Mouse (Mus musculus) limb, embryonic 14.5 days (tissue): ENCODE data around the gene Pik3c2g. TPM values are rescaled to one million over a fixed set of nuclear protein-coding genes. Genes with fewer than 3 reads are reported as not detected.

Experiments
- ATAC-seq: fragments of 200-750 bp; cut with Nextera tagmentation; 2 replicates; pipeline ENCODE4 v1.8.0; 2017; ENCODE audit warnings: low read depth, moderate number of reproducible peaks, moderate TSS enrichment; ENCODE audit not compliant: low FRiP score
- DNase-seq: peaks from one replicate; pipeline ENCODE4 v3.0.0-alpha.2; 2015; ENCODE audit warnings: low spot score
- H3K27ac ChIP-seq: fragments of 300-500 bp; sonication (generic); replicated peaks from 2 replicates; pipeline ENCODE4 v1.5.1; 2014; ENCODE audit warnings: low read depth, mild to moderate bottlenecking, low read length, moderate library complexity, mixed read lengths
- H3K27me3 ChIP-seq: fragments of 300-500 bp; sonication (generic); 2 replicates; pipeline ENCODE4 v1.6.1; 2014; ENCODE audit warnings: low read length, mixed read lengths; ENCODE audit not compliant: control insufficient read depth, insufficient read depth
- H3K36me3 ChIP-seq: fragments of 300-500 bp; sonication (generic); 2 replicates; pipeline ENCODE4 v1.6.1; 2014; ENCODE audit warnings: mild to moderate bottlenecking, low read length, moderate library complexity, mixed read lengths; ENCODE audit not compliant: control insufficient read depth, insufficient read depth
- H3K4me1 ChIP-seq: fragments of 300-500 bp; sonication (generic); 2 replicates; pipeline ENCODE4 v1.6.1; 2014; ENCODE audit warnings: antibody characterized with exemption, low read length, mixed read lengths; ENCODE audit not compliant: control insufficient read depth, insufficient read depth
- H3K4me2 ChIP-seq: fragments of 300-500 bp; sonication (generic); replicated peaks from 2 replicates; pipeline ENCODE4 v1.6.1; 2014; ENCODE audit warnings: low read depth, mild to moderate bottlenecking, low read length, moderate library complexity; ENCODE audit not compliant: severe bottlenecking
- H3K4me3 ChIP-seq: fragments of 300-500 bp; sonication (generic); replicated peaks from 2 replicates; pipeline ENCODE4 v1.5.1; 2014; ENCODE audit warnings: low read length
- H3K9ac ChIP-seq: fragments of 300-500 bp; sonication (generic); 2 replicates; pipeline ENCODE4 v1.6.1; 2014; ENCODE audit warnings: mild to moderate bottlenecking, low read depth, low read length, moderate library complexity; ENCODE audit not compliant: severe bottlenecking
- H3K9me3 ChIP-seq: fragments of 300-500 bp; sonication (generic); 2 replicates; pipeline ENCODE4 v1.6.1; 2016; ENCODE audit warnings: low read length; ENCODE audit not compliant: control insufficient read depth
- POLR2A ChIP-seq: fragments of 200-500 bp; IDR thresholded peaks from 2 replicates; pipeline ENCODE4 v1.8.0; 2012; ENCODE audit warnings: inconsistent platforms, mild to moderate bottlenecking, moderate library complexity, borderline replicate concordance; ENCODE audit not compliant: insufficient read depth, insufficient read length; ENCODE audit errors: extremely low read depth
- WGBS: fragments of 180-500 bp; shearing (Covaris S2); extraction: QIAGEN DNeasy Blood & Tissue Kit; methylation state at CpG from one replicate; pipeline ENCODE4 v1.1.7; 2014; 5-methylcytosine and 5-hydroxymethylcytosine counted together
- polyA plus RNA-seq, 2 experiments: library from polyadenylated mRNA; depleted of rRNA in 1 of 2; stranded (reverse) in 1 of 2; unstranded in 1 of 2; fragments of >200 nt; fragmentation: Nextera tagmentation in 1 of 2; extraction: Ambion mirVana in 1 of 2; gene quantifications; 2 replicates each; pipeline versions ENCODE4 v1.2.1 to v1.2.3; 2012 to 2014

The Pik3c2g gene
- polyA plus RNA-seq, 2 experiments = 0.54 to 1.8 TPM

- Histone ChIP-seq H3K4me2 (no peak overlapping the region), H3K36me3 (no peaks in the 10 kb centered on the region), H3K9me3 (no peaks in the 10 kb centered on the region), H3K4me1 (peaks cover 2% of the 10 kb centered on the region; the same call in 1 of the 2 replicates), H3K27me3 (no peaks in the 10 kb centered on the region), H3K4me3 (no peak overlapping the region), H3K9ac (no peak overlapping the region), H3K27ac (no peak overlapping the region)
- ATAC-seq (no peak), DNase-seq (no peak)
- TF ChIP-seq POLR2A = no peak
- 93% methylated on average over 2 of the region's 2 CpGs for WGBS
Observed at GRCm38 (mm10) chr6:139750599-139750998, 163.6 kb downstream of the Pik3c2g start.

- 33% methylated on average over 3 of the region's 3 CpGs for WGBS
- Histone ChIP-seq H3K27ac (no peak overlapping the region), H3K9ac (no peak overlapping the region), H3K36me3 (no peaks in the 10 kb centered on the region), H3K4me2 (no peak overlapping the region), H3K4me1 (peaks cover 2% of the 10 kb centered on the region; the same call in 1 of the 2 replicates), H3K27me3 (no peaks in the 10 kb centered on the region), H3K4me3 (no peak overlapping the region), H3K9me3 (no peaks in the 10 kb centered on the region)
- no peak for TF ChIP-seq POLR2A
- DNase-seq (no peak), ATAC-seq (no peak)
Observed at GRCm38 (mm10) chr6:139751022-139751421, 164.0 kb downstream of the Pik3c2g start.

GRCm38 (mm10) chr6:139757876-139758275 is 170.9 kb downstream of the Pik3c2g start:
- ATAC-seq = no peak
- WGBS = 87% methylated on average over 8 of the region's 8 CpGs
- TF ChIP-seq POLR2A = no peak
- H3K4me1 ChIP-seq = no peaks in the 10 kb centered on the region
- H3K27me3 ChIP-seq = no peaks in the 10 kb centered on the region
- no peaks in the 10 kb centered on the region for H3K36me3 ChIP-seq
- H3K9me3 ChIP-seq = no peaks in the 10 kb centered on the region
- H3K4me2 ChIP-seq = no peak overlapping the region
- no peak overlapping the region for H3K4me3 ChIP-seq
- H3K27ac ChIP-seq = no peak overlapping the region
- DNase-seq = no peak
- no peak overlapping the region for H3K9ac ChIP-seq

GRCm38 (mm10) chr6:139760978-139761377 is 174.0 kb downstream of the Pik3c2g start:
- no peak for TF ChIP-seq POLR2A
- no peak overlapping the region for H3K4me2 ChIP-seq
- DNase-seq = no peak

GRCm38 (mm10) chr6:139764398-139764797 is 177.4 kb downstream of the Pik3c2g start:
- 77% methylated on average over 3 of the region's 3 CpGs for WGBS

More at GRCm38 (mm10) chr6:139760978-139761377, 174.0 kb downstream of the Pik3c2g start:
- no peaks in the 10 kb centered on the region for H3K9me3 ChIP-seq
- no peaks in the 10 kb centered on the region for H3K36me3 ChIP-seq
- no peak overlapping the region for H3K9ac ChIP-seq
- no peaks in the 10 kb centered on the region for H3K27me3 ChIP-seq
- WGBS = 47% methylated on average over 4 of the region's 4 CpGs
- no peak overlapping the region for H3K4me3 ChIP-seq
- H3K27ac ChIP-seq = no peak overlapping the region
- no peak for ATAC-seq
- no peaks in the 10 kb centered on the region for H3K4me1 ChIP-seq

GRCm38 (mm10) chr6:139769744-139770473 is 182.9 kb downstream of the Pik3c2g start:
- no peak for TF ChIP-seq POLR2A
- peak; percentile 56 for DNase-seq
- 80% methylated on average over 7 of the region's 7 CpGs for WGBS
- H3K9me3 ChIP-seq = no peaks in the 10 kb centered on the region
- H3K27ac ChIP-seq = no peak overlapping the region
- no peak overlapping the region for H3K4me3 ChIP-seq
- no peak overlapping the region for H3K9ac ChIP-seq
- no peak for ATAC-seq
- no peak overlapping the region for H3K4me2 ChIP-seq
- no peaks in the 10 kb centered on the region for H3K4me1 ChIP-seq
- H3K27me3 ChIP-seq = no peaks in the 10 kb centered on the region
- no peaks in the 10 kb centered on the region for H3K36me3 ChIP-seq

More at GRCm38 (mm10) chr6:139764398-139764797, 177.4 kb downstream of the Pik3c2g start:
- no peak for ATAC-seq
- Histone ChIP-seq H3K27me3 (no peaks in the 10 kb centered on the region), H3K27ac (no peak overlapping the region), H3K9me3 (no peaks in the 10 kb centered on the region), H3K9ac (no peak overlapping the region), H3K4me2 (no peak overlapping the region), H3K36me3 (no peaks in the 10 kb centered on the region), H3K4me3 (no peak overlapping the region), H3K4me1 (no peaks in the 10 kb centered on the region)
- TF ChIP-seq POLR2A = no peak
- no peak for DNase-seq
